Mouse (Mus musculus): ENCODE data around the gene Sox11.

- TF ChIP-seq ZC3H11A (IDR thresholded peaks at IDR 0.05; ENCODE audit: borderline replicate concordance, low read depth, low read length) (no peak), MAFK (IDR thresholded peaks at IDR 0.05; ENCODE audit: insufficient read depth, low read depth, low read length) (no peak), CHD2 (IDR thresholded peaks at IDR 0.05; ENCODE audit: low read depth, low read length) (no peak)
Measured at GRCm38 (mm10) chr12:27303190-27303589, 39.2 kb downstream of the Sox11 start.
